Mouse (Mus musculus) limb, embryonic 13.5 days (tissue): ENCODE data around the gene Slc6a21. TPM values are rescaled to one million over a fixed set of nuclear protein-coding genes. Genes with fewer than 3 reads are reported as not detected.

Experiments used
- ATAC-seq: fragments of 200-750 bp; cut with Nextera tagmentation; 2 replicates; pipeline ENCODE4 v1.8.0; 2017; ENCODE audit warnings: low read depth, moderate number of reproducible peaks, moderate TSS enrichment; ENCODE audit not compliant: low FRiP score
- H3K27ac ChIP-seq: fragments of 300-500 bp; sonication (generic); 2 replicates; pipeline ENCODE4 v1.5.1; 2015; ENCODE audit warnings: inconsistent platforms, mild to moderate bottlenecking, moderate library complexity
- H3K27me3 ChIP-seq: fragments of 300-500 bp; sonication (generic); 2 replicates; pipeline ENCODE4 v1.6.1; 2015; ENCODE audit warnings: mild to moderate bottlenecking, inconsistent platforms
- H3K36me3 ChIP-seq: fragments of 300-500 bp; sonication (generic); 2 replicates; pipeline ENCODE4 v1.6.1; 2015; ENCODE audit warnings: inconsistent platforms, mild to moderate bottlenecking, moderate library complexity
- H3K4me1 ChIP-seq: fragments of 300-500 bp; sonication (generic); 2 replicates; pipeline ENCODE4 v1.6.1; 2015; ENCODE audit warnings: inconsistent platforms
- H3K4me2 ChIP-seq: fragments of 300-500 bp; sonication (generic); replicated peaks from 2 replicates; pipeline ENCODE4 v1.6.1; 2015; ENCODE audit warnings: inconsistent platforms, mild to moderate bottlenecking, moderate library complexity
- H3K4me3 ChIP-seq: fragments of 300-500 bp; sonication (generic); 2 replicates; pipeline ENCODE4 v1.5.1; 2015; ENCODE audit warnings: moderate library complexity, mild to moderate bottlenecking, inconsistent platforms
- H3K9ac ChIP-seq: fragments of 300-500 bp; sonication (generic); 2 replicates; pipeline ENCODE4 v1.6.1; 2015; ENCODE audit warnings: mild to moderate bottlenecking, inconsistent platforms
- H3K9me3 ChIP-seq: fragments of 300-500 bp; sonication (generic); 2 replicates; pipeline ENCODE4 v1.6.1; 2016; ENCODE audit warnings: inconsistent platforms
- WGBS: fragments of 180-500 bp; shearing (Covaris S2); methylation state at CpG from one replicate; pipeline ENCODE4 v1.1.7; 2015; 5-methylcytosine and 5-hydroxymethylcytosine counted together
- polyA plus RNA-seq: library from polyadenylated mRNA; unstranded; fragments of >200 nt; fragmentation: Nextera tagmentation; extraction: Ambion mirVana; gene quantifications from 2 replicates; pipeline ENCODE4 v1.2.1, GENCODE M21; 2015

Gene Slc6a21
- not detected in 2 replicates for polyA plus RNA-seq

DNA sequence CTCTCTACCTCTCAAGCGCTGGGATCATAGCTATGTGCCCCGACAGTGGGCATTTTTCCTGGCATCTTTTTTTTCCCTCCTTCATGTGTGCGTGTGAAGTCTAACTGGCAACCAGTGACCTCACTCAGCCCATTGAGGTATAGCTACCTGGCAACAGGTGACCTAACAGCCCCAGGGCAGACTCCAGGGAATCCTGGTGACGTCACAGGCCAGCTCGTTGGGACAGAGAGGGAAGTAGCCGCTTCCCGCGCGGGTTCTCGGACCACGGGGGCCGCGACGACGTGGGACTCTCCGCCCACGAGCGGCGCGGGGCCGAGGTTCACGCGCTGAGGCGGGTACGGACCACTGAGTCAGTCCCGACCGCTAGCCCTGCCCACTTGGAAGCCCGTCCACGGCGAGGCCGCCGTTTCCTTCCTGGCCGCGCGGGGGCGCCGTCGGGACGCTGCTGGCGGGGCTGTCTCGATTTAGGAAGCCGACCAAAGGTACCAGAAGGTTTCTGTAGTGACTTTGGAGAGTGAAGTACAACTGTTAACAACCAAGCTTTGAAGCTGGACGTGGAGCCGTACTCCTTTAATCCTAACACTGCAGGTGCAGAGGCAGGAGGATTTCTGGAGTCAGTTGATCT is at the start of gene Slc6a21:
Gene Slc6a21, plus strand, starts transcription at position 378 of the 625 bp plus-strand sequence.
- Histone ChIP-seq H3K4me1 (peaks cover 10% of the 10 kb centered on the region; the same call in 1 of the 2 replicates), H3K9me3 (no peaks in the 10 kb centered on the region), H3K27ac (no peak within 1 kb of the TSS), H3K4me2 (peak within 1 kb of the TSS; percentile 65), H3K36me3 (no peaks in the 10 kb centered on the region), H3K27me3 (peaks cover 28% of the 10 kb centered on the region), H3K4me3 (peak within 1 kb of the TSS; percentile 39), H3K9ac (peak within 1 kb of the TSS; percentile 51)
- ATAC-seq = no peak
- WGBS = 7% methylated on average over 44 of the region's 44 CpGs

DNA sequence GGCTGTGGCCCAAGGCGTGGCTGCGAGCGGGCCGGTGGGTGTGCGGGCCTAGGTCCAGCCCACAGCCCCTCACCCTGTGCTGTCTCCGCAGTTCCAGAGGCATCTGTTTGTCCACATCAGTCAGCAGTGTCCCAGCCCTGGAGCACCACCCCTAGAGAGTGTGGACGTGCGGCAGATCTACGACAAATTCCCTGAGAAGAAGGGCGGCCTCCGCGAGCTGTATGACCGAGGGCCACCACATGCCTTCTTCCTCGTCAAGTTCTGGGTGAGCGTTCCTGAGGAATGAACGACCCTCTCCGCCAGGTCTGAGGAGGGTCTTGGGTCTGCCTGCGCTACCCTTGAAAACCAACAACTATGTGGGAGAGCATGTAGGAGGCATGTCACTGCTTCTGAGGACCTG is 48.8 kb upstream of the Slc6a21 start:
- H3K9ac ChIP-seq = no peak overlapping the region
- 95% methylated on average over 18 of the region's 18 CpGs for WGBS
- H3K27ac ChIP-seq = no peak overlapping the region
- H3K9me3 ChIP-seq = no peaks in the 10 kb centered on the region
- peaks cover 11% of the 10 kb centered on the region for H3K4me1 ChIP-seq
- H3K27me3 ChIP-seq = no peaks in the 10 kb centered on the region
- H3K4me2 ChIP-seq = no peak overlapping the region
- peaks cover 91% of the 10 kb centered on the region for H3K36me3 ChIP-seq
- no peak for ATAC-seq
- H3K4me3 ChIP-seq = no peak overlapping the region

DNA sequence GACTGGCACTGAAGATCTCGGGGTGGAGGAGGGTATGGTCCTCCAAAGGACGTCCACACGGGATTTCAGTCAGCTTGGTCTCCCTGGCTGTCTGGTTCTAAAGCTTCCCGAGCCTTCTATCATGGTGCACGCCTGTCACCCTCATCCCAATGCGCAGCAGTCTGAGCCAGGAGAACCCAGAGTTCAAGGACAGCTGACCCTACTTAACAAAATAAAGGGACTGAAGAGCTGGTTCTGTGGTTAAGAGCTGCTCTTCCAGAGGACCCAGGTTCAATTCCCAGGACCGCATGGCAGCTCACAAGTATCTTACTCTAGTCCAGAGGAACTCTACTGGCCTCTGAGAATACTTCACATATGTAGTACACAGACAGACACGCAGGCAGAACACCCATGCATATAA is 48.3 kb upstream of the Slc6a21 start:
- H3K4me2 ChIP-seq = no peak overlapping the region
- 94% methylated on average over 8 of the region's 8 CpGs for WGBS
- no peak for ATAC-seq

DNA sequence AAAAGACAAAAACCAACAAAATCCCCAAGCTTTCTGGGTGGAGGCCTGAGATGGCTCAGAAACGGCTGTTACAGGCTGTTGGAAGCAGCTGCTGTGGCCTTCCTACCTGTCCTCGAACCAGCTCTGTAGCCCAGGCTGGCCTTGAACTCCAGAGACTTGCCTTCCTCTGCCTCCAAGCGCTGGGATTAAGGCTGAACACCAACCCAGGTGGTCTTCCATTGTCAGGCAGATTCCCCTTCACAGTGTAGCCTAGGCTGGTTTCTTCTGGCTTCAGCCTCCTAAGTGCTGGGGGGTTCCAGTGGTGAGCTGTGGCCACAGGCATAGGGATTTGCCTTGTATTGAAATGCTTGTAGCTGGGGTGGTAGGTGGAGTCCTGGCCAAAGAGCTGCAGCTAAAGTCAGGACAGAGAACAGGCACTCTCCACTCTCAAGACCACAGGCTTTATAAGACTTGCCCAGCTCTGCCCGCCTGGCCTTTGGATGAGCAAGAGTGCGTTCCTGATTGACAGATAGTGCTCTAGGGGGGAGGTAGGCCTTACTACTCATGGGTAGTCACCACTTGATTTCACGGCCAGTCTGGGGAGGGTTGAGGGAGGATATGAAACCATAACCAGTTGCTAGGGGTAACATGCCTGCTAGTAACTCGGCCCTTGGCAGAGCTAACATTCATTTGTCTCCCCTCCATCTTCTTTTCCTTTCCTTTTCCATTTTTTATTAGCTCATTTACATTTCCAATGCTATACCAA is 47.7 kb upstream of the Slc6a21 start:
- Histone ChIP-seq H3K27ac (no peak overlapping the region), H3K27me3 (no peaks in the 10 kb centered on the region), H3K9me3 (no peaks in the 10 kb centered on the region), H3K4me3 (no peak overlapping the region), H3K4me2 (no peak overlapping the region), H3K9ac (no peak overlapping the region), H3K4me1 (peaks cover 22% of the 10 kb centered on the region), H3K36me3 (peaks cover 89% of the 10 kb centered on the region)
- no peak for ATAC-seq
- 90% methylated on average over 7 of the region's 7 CpGs for WGBS

More for the DNA sequence above, 48.3 kb upstream of the Slc6a21 start:
- Histone ChIP-seq H3K9me3 (no peaks in the 10 kb centered on the region), H3K9ac (no peak overlapping the region), H3K36me3 (peaks cover 91% of the 10 kb centered on the region), H3K27me3 (no peaks in the 10 kb centered on the region), H3K4me3 (no peak overlapping the region), H3K4me1 (peaks cover 16% of the 10 kb centered on the region), H3K27ac (no peak overlapping the region)

DNA sequence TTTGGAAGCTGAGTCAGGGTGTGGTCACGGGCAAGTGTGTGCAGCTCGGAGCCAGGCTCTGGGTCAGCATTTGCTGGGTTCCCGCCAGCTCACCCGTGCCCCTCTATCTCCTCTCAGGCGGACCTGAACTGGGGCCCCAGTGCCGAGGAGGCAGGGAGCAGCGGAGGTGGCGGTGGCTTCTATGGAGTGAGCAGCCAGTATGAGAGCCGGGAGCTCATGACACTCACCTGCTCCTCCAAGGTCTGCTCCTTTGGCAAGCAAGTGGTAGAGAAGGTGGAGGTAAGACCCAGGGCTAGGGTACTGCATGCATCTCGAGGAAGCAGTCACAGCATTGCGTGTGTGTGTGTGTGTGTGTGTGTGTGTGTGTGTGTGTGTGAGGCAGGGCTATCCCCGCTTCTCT is 46.1 kb upstream of the Slc6a21 start:
- H3K9ac ChIP-seq = no peak overlapping the region; the same call in 1 of the 2 replicates
- H3K4me1 ChIP-seq = peaks cover 36% of the 10 kb centered on the region
- no peak overlapping the region for H3K4me2 ChIP-seq
- no peak overlapping the region for H3K4me3 ChIP-seq
- ATAC-seq = no peak
- no peaks in the 10 kb centered on the region for H3K27me3 ChIP-seq
- peaks cover 73% of the 10 kb centered on the region for H3K36me3 ChIP-seq
- no peak overlapping the region for H3K27ac ChIP-seq
- WGBS = 88% methylated on average over 12 of the region's 12 CpGs
- no peaks in the 10 kb centered on the region for H3K9me3 ChIP-seq

DNA sequence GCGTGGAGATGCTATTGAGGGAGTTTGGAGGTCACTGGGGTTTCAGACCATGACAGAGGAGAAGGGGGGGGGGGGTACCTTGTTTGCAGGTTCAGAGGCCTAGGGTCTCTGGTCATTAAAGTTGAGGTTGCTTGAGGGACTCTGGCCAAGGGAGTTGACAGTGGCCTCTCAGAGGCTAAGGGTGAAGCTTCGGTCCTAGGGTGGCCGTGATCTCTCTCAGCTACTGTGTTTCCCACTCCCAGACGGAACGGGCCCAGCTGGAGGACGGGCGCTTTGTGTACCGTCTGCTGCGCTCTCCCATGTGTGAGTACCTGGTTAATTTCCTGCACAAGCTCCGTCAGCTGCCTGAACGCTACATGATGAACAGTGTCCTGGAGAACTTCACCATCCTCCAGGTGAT is 45.4 kb upstream of the Slc6a21 start:
- Histone ChIP-seq H3K9me3 (no peaks in the 10 kb centered on the region), H3K4me2 (no peak overlapping the region), H3K27me3 (0 out of 2 replicates have a peak, but pooled peaks cover 3% of the 10 kb centered on the region), H3K4me3 (no peak overlapping the region), H3K36me3 (peaks cover 66% of the 10 kb centered on the region), H3K27ac (no peak overlapping the region), H3K9ac (0 out of 2 replicates have a peak overlapping the region, but pooled peaks have one; percentile 4), H3K4me1 (peaks cover 36% of the 10 kb centered on the region)
- ATAC-seq = no peak
- WGBS = 84% methylated on average over 11 of the region's 11 CpGs

DNA sequence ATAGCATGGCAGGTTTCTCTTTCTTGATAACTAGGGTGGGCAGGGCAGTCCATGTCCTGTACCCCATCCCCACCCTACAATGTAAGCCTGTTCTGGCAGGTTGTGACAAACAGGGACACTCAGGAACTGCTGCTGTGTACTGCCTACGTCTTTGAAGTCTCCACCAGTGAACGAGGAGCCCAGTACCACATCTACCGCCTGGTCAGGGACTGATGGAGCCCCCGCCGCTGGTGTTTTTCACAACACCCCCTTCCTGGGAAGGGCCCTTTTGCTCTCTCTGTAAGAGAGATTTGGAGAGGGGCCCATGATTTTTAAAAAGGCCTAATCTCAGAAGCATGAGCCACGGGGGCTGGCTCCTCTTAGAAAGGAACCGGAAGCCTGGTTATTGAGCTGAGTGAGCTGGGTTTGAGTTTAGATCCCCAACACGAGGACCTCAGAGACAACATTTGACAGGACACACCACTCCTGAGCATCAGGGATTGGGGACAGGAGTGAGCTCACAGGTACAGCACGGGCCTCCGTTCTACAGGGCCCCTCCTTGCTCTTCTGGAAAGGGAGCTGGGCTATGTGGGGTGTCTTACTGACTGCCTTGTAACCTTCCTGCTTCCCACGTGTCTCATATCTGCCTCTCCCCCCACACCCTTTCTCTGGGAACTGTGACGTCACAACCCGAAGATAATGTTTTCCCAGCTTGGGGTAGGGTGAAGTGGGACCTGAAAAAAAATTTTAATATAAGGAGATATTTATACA is 44.4 kb upstream of the Slc6a21 start:
- Histone ChIP-seq H3K4me3 (no peak overlapping the region), H3K9ac (0 out of 2 replicates have a peak overlapping the region, but pooled peaks have one; percentile 4), H3K4me1 (peaks cover 36% of the 10 kb centered on the region), H3K4me2 (no peak overlapping the region), H3K27me3 (peaks cover 4% of the 10 kb centered on the region; the same call in 1 of the 2 replicates), H3K27ac (no peak overlapping the region), H3K9me3 (no peaks in the 10 kb centered on the region), H3K36me3 (peaks cover 57% of the 10 kb centered on the region)
- no peak for ATAC-seq
- 57% methylated on average over 13 of the region's 13 CpGs for WGBS

DNA sequence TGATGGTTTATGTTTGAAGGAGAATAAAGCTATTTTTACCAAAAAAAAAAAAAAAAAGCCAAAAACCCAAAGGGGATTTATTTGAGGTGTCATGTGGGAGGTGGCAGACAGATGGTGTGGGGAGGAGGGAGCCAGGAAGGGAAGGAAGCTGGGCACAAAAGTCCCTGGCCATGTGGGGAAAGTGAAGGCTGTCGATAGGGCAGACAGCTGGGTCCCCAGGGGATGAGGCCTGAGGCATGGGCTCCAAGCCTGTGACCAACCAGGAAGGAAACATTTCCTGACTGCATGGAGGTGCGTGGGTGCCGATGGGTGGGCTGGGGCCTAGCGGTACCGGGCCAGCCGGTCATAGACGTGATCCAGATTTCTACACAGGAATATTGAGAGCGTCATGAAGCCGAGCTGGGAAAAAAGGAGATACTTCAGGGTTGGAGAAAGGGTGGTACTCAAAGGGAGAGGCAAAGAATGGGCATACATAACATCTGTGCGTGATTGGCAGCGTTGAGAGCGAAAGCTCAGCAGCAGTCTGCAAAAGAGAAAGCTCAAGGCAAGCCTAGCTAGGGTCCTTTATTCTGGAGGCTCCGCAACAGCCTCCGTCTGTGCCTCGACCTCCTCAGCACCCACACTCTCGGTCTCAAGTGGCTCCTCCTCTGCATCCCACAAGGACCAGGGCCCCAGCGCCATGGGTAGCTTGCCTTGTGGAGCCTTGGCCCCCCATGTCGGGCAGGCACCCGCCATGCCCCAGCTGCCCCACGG is 43.6 kb upstream of the Slc6a21 start:
- H3K36me3 ChIP-seq = peaks cover 49% of the 10 kb centered on the region
- peaks cover 12% of the 10 kb centered on the region for H3K27me3 ChIP-seq
- H3K9me3 ChIP-seq = no peaks in the 10 kb centered on the region
- H3K4me2 ChIP-seq = peak overlapping the region; percentile 60
- WGBS = 28% methylated on average over 20 of the region's 20 CpGs
- H3K27ac ChIP-seq = peak overlapping the region; percentile 48
- peak overlapping the region; percentile 4; the same call in 1 of the 2 replicates for H3K4me3 ChIP-seq
- ATAC-seq = 0 out of 2 replicates have a peak, but pooled peaks have one; percentile 0
- H3K4me1 ChIP-seq = peaks cover 36% of the 10 kb centered on the region
- H3K9ac ChIP-seq = peak overlapping the region; percentile 50; the same call in 1 of the 2 replicates

DNA sequence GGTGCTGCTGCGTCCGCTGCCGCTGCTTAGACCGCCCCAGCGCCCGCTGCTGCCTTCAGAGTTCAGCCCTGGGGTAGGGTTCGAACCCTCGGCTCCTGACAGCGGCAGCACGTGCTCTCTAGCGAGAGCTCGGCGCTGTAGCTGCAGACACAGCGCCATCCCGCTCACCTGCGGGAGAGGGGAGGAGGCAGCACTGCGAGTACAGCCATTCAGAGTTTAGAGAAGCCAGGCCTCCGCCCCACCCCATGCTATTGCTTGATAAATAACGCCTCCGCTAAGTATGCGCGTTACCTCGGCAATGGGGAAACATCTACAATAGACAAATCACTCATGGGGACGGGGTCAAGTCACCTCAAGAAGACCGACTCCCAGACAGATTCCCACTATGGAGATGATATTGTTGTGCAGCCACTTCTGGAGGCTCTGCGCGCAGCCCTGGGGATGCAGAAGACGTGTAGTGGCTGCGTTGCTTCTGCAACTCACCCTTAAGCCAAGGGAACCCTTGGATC is 42.9 kb upstream of the Slc6a21 start:
- Histone ChIP-seq H3K27me3 (peaks cover 19% of the 10 kb centered on the region), H3K9me3 (no peaks in the 10 kb centered on the region), H3K9ac (peak overlapping the region; percentile 56; the same call in 1 of the 2 replicates), H3K4me2 (peak overlapping the region; percentile 60), H3K36me3 (peaks cover 42% of the 10 kb centered on the region), H3K27ac (peak overlapping the region; percentile 48), H3K4me3 (peak overlapping the region; percentile 31), H3K4me1 (peaks cover 36% of the 10 kb centered on the region)
- ATAC-seq = peak; percentile 5; the same call in 1 of the 2 replicates
- 9% methylated on average over 29 of the region's 29 CpGs for WGBS

DNA sequence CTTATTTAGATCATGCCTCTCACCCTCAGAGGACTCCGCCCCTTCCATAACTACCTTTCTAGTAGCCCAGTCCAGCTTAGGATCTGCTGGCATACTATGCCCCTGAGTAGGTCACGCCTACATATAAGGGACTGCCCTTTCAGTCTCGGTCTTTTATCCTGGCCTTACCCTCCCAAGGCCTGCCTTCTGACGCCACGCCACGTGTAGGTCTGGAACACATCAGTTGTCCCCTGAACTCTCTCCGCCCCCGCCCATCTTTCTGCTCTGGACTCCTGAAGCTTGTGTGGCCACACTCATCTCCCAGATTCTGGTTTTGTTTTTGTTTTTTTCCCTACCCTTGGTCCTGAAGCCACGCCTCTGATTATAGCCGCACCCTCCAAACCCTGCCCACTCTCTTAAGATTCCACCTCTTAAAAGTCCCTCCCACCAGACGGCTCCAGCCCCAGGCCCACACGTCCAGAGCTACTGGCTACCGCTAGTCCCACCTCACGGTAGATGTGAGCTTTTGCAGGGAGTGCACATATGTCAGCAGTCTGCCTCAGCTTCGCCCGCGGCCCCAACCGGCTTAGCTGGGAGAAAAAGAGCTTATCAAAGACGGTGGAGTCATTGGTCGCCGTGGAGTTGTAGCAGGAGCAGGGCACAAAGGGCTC is 42.3 kb upstream of the Slc6a21 start:
- H3K4me1 ChIP-seq = peaks cover 36% of the 10 kb centered on the region
- H3K36me3 ChIP-seq = peaks cover 37% of the 10 kb centered on the region
- peak overlapping the region; percentile 56 for H3K9ac ChIP-seq
- 4% methylated on average over 21 of the region's 21 CpGs for WGBS
- peaks cover 19% of the 10 kb centered on the region for H3K27me3 ChIP-seq
- peak; percentile 88 for ATAC-seq
- H3K9me3 ChIP-seq = no peaks in the 10 kb centered on the region
- H3K4me3 ChIP-seq = peak overlapping the region; percentile 31
- H3K27ac ChIP-seq = peak overlapping the region; percentile 58
- H3K4me2 ChIP-seq = peak overlapping the region; percentile 60
